Mouse (Mus musculus) heart, postnatal 25 days (tissue): ENCODE results near the gene Sh2d6. TPM values are rescaled to one million over a fixed set of nuclear protein-coding genes. Genes with fewer than 3 reads are reported as not detected.

Source experiments
- DNase-seq: peaks from one replicate; pipeline ENCODE4 v3.0.0; 2022; ENCODE audit warnings: low spot score
- intact Hi-C: fragments of 180-260 bp; cut with DNase I; formaldehyde crosslinking; loops from one replicate; pipeline ENCODE4 v1.15.1; 2025
- total RNA-seq, 2 experiments: library from RNA; stranded (reverse); gene quantifications; 2 replicates each; pipeline ENCODE4 v1.2.3; 2021

The Sh2d6 gene
- total RNA-seq, 2 experiments from 2014 or later = not detected

DNA sequence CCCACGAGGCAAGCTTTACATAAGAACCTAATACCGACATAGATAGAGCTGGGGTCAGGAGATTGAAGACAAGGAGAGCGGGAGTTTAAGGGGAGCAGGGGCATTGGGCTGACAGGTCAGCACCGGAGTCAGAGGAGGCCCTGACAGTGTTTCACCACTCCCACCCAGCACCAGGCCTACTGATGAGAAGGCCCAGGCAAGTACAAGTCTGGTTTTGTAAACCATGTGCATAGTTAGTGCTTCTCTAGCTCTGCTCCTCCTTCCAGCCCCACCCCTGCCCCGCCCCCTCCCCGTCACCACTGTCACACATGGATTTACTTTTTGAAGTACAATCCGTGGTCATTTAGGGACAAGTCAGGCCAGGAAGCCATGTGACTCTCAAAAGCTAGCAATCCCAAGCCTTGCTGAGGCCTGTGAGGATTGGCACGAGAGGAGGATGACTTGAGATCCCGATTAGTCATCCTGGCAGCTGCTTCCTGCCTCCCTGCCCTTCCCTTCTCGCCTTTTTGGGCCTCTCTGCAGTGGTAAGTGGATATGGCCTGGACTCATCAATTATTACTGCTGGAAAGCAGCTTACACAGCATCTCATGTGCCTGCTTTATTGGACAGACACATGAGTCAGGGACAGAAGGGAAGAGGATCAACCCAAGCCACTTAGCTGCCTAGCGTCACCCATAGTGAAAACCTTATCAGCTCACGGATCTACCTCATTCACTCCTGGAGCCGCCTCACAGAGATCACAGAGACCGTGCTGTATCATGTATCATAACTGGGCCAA lies 48.1 kb downstream of the Sh2d6 start:
- intact Hi-C loops = no loop called here
- peak; percentile 70 for DNase-seq

GRCm38 (mm10) chr6:72466171-72466570 lies 55.3 kb downstream of the Sh2d6 start:
- intact Hi-C loops = no loop called here
- DNase-seq = no peak

GRCm38 (mm10) chr6:72465361-72466157 lies 55.9 kb downstream of the Sh2d6 start:
- no peak for DNase-seq
- intact Hi-C loops = no loop called here

Other genes starting within 250 kb of the Sh2d6 start
- gene Sftpb, start 217.1 kb downstream of the Sh2d6 start, total RNA-seq = under 1 TPM in 1 of 2 experiments, not detected in 1; 0.45 TPM
- gene Usp39, start 176.5 kb downstream of the Sh2d6 start, total RNA-seq = 10 to 100 TPM; 15.7 to 16.6 TPM
- gene 0610030E20Rik, start 174.4 kb downstream of the Sh2d6 start, total RNA-seq = 10 to 100 TPM in 1 of 2 experiments, 1 to 10 TPM in 1; 9.4 to 10.1 TPM
- gene Tmem150a, start 166.3 kb downstream of the Sh2d6 start, total RNA-seq = 10 to 100 TPM; 18.0 to 21.1 TPM
- gene Rnf181, start 154.8 kb downstream of the Sh2d6 start, total RNA-seq = 10 to 100 TPM; 33.9 to 41.2 TPM
- 10 to 100 TPM; 56.3 to 59.6 TPM for gene Vamp5, start 141.2 kb downstream of the Sh2d6 start, total RNA-seq
- gene Vamp8, start 131.0 kb downstream of the Sh2d6 start, total RNA-seq = 10 to 100 TPM; 72.2 to 74.1 TPM
- gene Ggcx, start 107.4 kb downstream of the Sh2d6 start, total RNA-seq = 10 to 100 TPM; 33.3 to 35.0 TPM
- 100 to 1,000 TPM; 106 to 141 TPM for gene Mat2a, start 82.1 kb downstream of the Sh2d6 start, total RNA-seq
- 1 to 10 TPM; 6.5 to 8.7 TPM for gene Capg, start 22.7 kb upstream of the Sh2d6 start, total RNA-seq
- 10 to 100 TPM; 11.3 to 19.8 TPM for gene Elmod3, start 76.7 kb upstream of the Sh2d6 start, total RNA-seq
- gene Retsat, start 76.8 kb upstream of the Sh2d6 start, total RNA-seq = 100 to 1,000 TPM; 155 to 157 TPM
- gene Tgoln1, start 95.3 kb upstream of the Sh2d6 start, total RNA-seq = 10 to 100 TPM; 46.3 to 50.5 TPM